Mouse (Mus musculus) forebrain, embryonic 15.5 days (tissue): ENCODE measurements at regions not wholly inside any gene's neighbourhood (a gene's known extent, or its start where the extent isn't known, plus 50 kb on each side); places are given as distances from the start of the nearest gene placed in this dataset.

ENCODE experiments used
- ATAC-seq: fragments of 200-750 bp; cut with Nextera tagmentation; replicated peaks from 2 replicates; pipeline ENCODE4 v1.8.0; 2017; ENCODE audit warnings: mild to moderate bottlenecking, moderate TSS enrichment, moderate library complexity
- H3K27ac ChIP-seq: fragments of 300-500 bp; sonication (generic); replicated peaks from 2 replicates; pipeline ENCODE4 v1.5.1; 2015; ENCODE audit warnings: mild to moderate bottlenecking, inconsistent platforms
- H3K27me3 ChIP-seq: fragments of 300-500 bp; sonication (generic); 2 replicates; pipeline ENCODE4 v1.6.1; 2015; ENCODE audit warnings: inconsistent platforms
- H3K36me3 ChIP-seq: fragments of 300-500 bp; sonication (generic); 2 replicates; pipeline ENCODE4 v1.6.1; 2015; ENCODE audit warnings: mild to moderate bottlenecking, inconsistent platforms
- H3K4me1 ChIP-seq: fragments of 300-500 bp; sonication (generic); 2 replicates; pipeline ENCODE4 v1.6.1; 2015; ENCODE audit warnings: inconsistent platforms
- H3K4me2 ChIP-seq: fragments of 300-500 bp; sonication (generic); replicated peaks from 2 replicates; pipeline ENCODE4 v1.6.1; 2015; ENCODE audit warnings: mild to moderate bottlenecking, inconsistent platforms
- H3K4me3 ChIP-seq: fragments of 300-500 bp; sonication (generic); 2 replicates; pipeline ENCODE4 v1.5.1; 2015; ENCODE audit warnings: mild to moderate bottlenecking, inconsistent platforms
- H3K9ac ChIP-seq: fragments of 300-500 bp; sonication (generic); replicated peaks from 2 replicates; pipeline ENCODE4 v1.6.1; 2015; ENCODE audit warnings: mild to moderate bottlenecking, inconsistent platforms
- H3K9me3 ChIP-seq: fragments of 300-500 bp; sonication (generic); 2 replicates; pipeline ENCODE4 v1.6.1; 2016; ENCODE audit warnings: inconsistent platforms
- WGBS: fragments of 180-500 bp; shearing (Covaris S2); methylation state at CpG from one replicate; pipeline ENCODE4 v1.1.7; 2015; ENCODE audit warnings: mixed read lengths; 5-methylcytosine and 5-hydroxymethylcytosine counted together

GRCm38 (mm10) chr16:39650616-39651015 lies 333.5 kb upstream of the Lsamp start:
- Histone ChIP-seq H3K4me3 (no peak overlapping the region), H3K4me1 (no peaks in the 10 kb centered on the region), H3K27me3 (no peaks in the 10 kb centered on the region), H3K27ac (no peak overlapping the region), H3K4me2 (no peak overlapping the region), H3K9ac (no peak overlapping the region), H3K36me3 (no peaks in the 10 kb centered on the region), H3K9me3 (no peaks in the 10 kb centered on the region)
- 76% methylated on average over 5 of the region's 5 CpGs for WGBS
- ATAC-seq = no peak

GRCm38 (mm10) chr16:39667905-39668304 lies 316.3 kb upstream of the Lsamp start:
- Histone ChIP-seq H3K36me3 (no peaks in the 10 kb centered on the region), H3K4me3 (no peak overlapping the region), H3K9ac (no peak overlapping the region), H3K4me1 (no peaks in the 10 kb centered on the region), H3K9me3 (no peaks in the 10 kb centered on the region), H3K27ac (no peak overlapping the region), H3K27me3 (no peaks in the 10 kb centered on the region), H3K4me2 (no peak overlapping the region)
- WGBS = 52% methylated on average over 1 of the region's 1 CpGs
- no peak for ATAC-seq

GRCm38 (mm10) chr16:39672096-39672985 lies 311.8 kb upstream of the Lsamp start:
- Histone ChIP-seq H3K4me1 (no peaks in the 10 kb centered on the region), H3K4me2 (no peak overlapping the region), H3K27me3 (no peaks in the 10 kb centered on the region), H3K36me3 (no peaks in the 10 kb centered on the region), H3K9me3 (no peaks in the 10 kb centered on the region), H3K9ac (no peak overlapping the region), H3K27ac (no peak overlapping the region), H3K4me3 (no peak overlapping the region)
- WGBS = 68% methylated on average over 5 of the region's 5 CpGs
- no peak for ATAC-seq

GRCm38 (mm10) chr16:39675775-39676174 lies 308.4 kb upstream of the Lsamp start:
- peak; percentile 73 for ATAC-seq
- Histone ChIP-seq H3K9ac (no peak overlapping the region), H3K27ac (no peak overlapping the region), H3K36me3 (no peaks in the 10 kb centered on the region), H3K4me3 (no peak overlapping the region), H3K4me2 (no peak overlapping the region), H3K4me1 (no peaks in the 10 kb centered on the region), H3K27me3 (no peaks in the 10 kb centered on the region), H3K9me3 (no peaks in the 10 kb centered on the region)
- WGBS = 52% methylated on average over 3 of the region's 3 CpGs

DNA sequence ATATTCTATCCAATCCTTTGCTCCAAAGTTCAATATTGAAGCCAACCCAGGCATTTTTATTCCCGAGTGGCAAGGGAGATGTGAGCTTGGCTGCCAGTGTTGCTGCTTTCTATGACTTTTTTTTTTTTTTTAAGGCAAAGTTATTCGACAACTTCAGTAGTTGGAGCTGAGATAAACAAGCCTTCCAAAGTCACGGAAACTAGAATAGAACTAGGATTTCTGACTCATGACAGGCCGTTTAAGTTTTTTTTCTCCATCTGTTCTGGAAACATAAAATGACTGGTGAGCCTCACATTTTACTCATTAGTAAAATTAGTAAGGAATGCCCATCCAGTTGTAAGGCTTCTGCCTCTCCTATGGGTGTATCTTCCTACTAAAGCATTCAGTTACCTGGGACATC lies 305.9 kb upstream of the Lsamp start:
- Histone ChIP-seq H3K4me1 (no peaks in the 10 kb centered on the region), H3K9me3 (no peaks in the 10 kb centered on the region), H3K36me3 (no peaks in the 10 kb centered on the region), H3K27ac (no peak overlapping the region), H3K27me3 (no peaks in the 10 kb centered on the region), H3K4me2 (no peak overlapping the region), H3K4me3 (no peak overlapping the region), H3K9ac (no peak overlapping the region)
- 80% methylated on average over 4 of the region's 4 CpGs for WGBS
- no peak for ATAC-seq

GRCm38 (mm10) chr16:39693061-39693460 lies 291.1 kb upstream of the Lsamp start:
- H3K9me3 ChIP-seq = no peaks in the 10 kb centered on the region
- no peak overlapping the region for H3K4me2 ChIP-seq
- no peaks in the 10 kb centered on the region for H3K36me3 ChIP-seq
- no peak overlapping the region for H3K4me3 ChIP-seq
- no peak for ATAC-seq
- H3K4me1 ChIP-seq = peaks cover 2% of the 10 kb centered on the region
- no peak overlapping the region for H3K9ac ChIP-seq
- no peak overlapping the region for H3K27ac ChIP-seq
- H3K27me3 ChIP-seq = no peaks in the 10 kb centered on the region
- 73% methylated on average over 2 of the region's 2 CpGs for WGBS

GRCm38 (mm10) chr16:39695855-39696254 lies 288.3 kb upstream of the Lsamp start:
- H3K27ac ChIP-seq = no peak overlapping the region
- H3K9ac ChIP-seq = no peak overlapping the region
- H3K27me3 ChIP-seq = no peaks in the 10 kb centered on the region
- ATAC-seq = no peak
- WGBS = 86% methylated on average over 1 of the region's 1 CpGs
- no peak overlapping the region for H3K4me2 ChIP-seq
- peaks cover 3% of the 10 kb centered on the region for H3K4me1 ChIP-seq
- no peak overlapping the region for H3K4me3 ChIP-seq
- no peaks in the 10 kb centered on the region for H3K9me3 ChIP-seq
- no peaks in the 10 kb centered on the region for H3K36me3 ChIP-seq

DNA sequence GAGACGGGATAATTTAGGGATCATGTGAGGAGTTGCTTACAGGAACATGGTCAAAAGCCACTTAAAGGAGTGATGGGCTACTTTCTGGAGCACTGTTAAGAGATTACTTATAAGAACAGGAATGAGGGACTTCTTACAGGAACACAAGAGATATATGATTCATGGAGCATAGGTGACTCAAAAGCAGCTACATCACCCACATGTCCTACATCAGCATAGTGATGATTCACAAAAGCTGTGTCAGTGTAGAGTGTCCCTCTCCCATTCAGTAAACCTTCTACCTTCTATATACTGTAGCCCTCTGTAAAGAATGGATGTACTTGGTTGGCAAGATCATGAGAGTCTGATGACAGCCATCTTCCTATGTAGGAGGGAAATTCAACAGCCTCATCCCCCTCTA lies 285.0 kb upstream of the Lsamp start:
- Histone ChIP-seq H3K36me3 (no peaks in the 10 kb centered on the region), H3K27ac (no peak overlapping the region), H3K9ac (no peak overlapping the region), H3K4me2 (no peak overlapping the region), H3K4me1 (peaks cover 3% of the 10 kb centered on the region), H3K27me3 (no peaks in the 10 kb centered on the region), H3K9me3 (no peaks in the 10 kb centered on the region), H3K4me3 (no peak overlapping the region)
- ATAC-seq = no peak
- 76% methylated on average over 1 of the region's 1 CpGs for WGBS

DNA sequence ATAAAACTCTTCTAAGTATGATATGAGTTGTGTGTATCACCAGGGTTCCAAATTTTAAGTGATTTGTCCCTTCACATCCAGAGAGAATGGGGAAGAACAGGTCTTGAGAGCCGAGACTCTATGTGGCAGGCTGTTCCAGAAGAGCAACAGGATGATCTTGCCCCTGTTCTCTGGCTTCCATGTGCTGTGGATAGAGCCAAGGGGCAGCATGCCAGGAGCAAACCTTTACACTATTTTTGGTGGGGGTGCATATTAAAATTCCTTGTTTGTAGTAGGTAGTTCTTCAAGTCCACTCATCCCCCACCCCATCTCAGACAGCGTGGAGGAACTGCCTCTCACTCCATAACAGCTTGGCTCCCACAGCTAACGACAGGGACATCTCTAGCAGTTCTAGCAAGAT lies 278.0 kb upstream of the Lsamp start:
- Histone ChIP-seq H3K36me3 (no peaks in the 10 kb centered on the region), H3K9ac (no peak overlapping the region), H3K9me3 (no peaks in the 10 kb centered on the region), H3K27ac (no peak overlapping the region), H3K27me3 (no peaks in the 10 kb centered on the region), H3K4me1 (no peaks in the 10 kb centered on the region), H3K4me2 (no peak overlapping the region), H3K4me3 (no peak overlapping the region)
- 78% methylated on average over 3 of the region's 3 CpGs for WGBS
- no peak for ATAC-seq

GRCm38 (mm10) chr16:39709387-39710039 lies 274.6 kb upstream of the Lsamp start:
- no peak for ATAC-seq
- Histone ChIP-seq H3K4me2 (no peak overlapping the region), H3K9ac (no peak overlapping the region), H3K27ac (no peak overlapping the region), H3K4me1 (no peaks in the 10 kb centered on the region), H3K36me3 (no peaks in the 10 kb centered on the region), H3K4me3 (no peak overlapping the region), H3K9me3 (no peaks in the 10 kb centered on the region), H3K27me3 (no peaks in the 10 kb centered on the region)
- 60% methylated on average over 10 of the region's 10 CpGs for WGBS

GRCm38 (mm10) chr16:39727586-39727985 lies 256.6 kb upstream of the Lsamp start:
- no peaks in the 10 kb centered on the region for H3K36me3 ChIP-seq
- no peak overlapping the region for H3K9ac ChIP-seq
- WGBS = 77% methylated on average over 4 of the region's 4 CpGs
- no peak overlapping the region for H3K27ac ChIP-seq
- no peaks in the 10 kb centered on the region for H3K9me3 ChIP-seq
- H3K4me2 ChIP-seq = no peak overlapping the region
- ATAC-seq = no peak
- no peaks in the 10 kb centered on the region for H3K27me3 ChIP-seq
- no peak overlapping the region for H3K4me3 ChIP-seq
- 0 out of 2 replicates have a peak, but pooled peaks cover 3% of the 10 kb centered on the region for H3K4me1 ChIP-seq

GRCm38 (mm10) chr16:39746041-39746736 lies 238.0 kb upstream of the Lsamp start:
- Histone ChIP-seq H3K4me1 (no peaks in the 10 kb centered on the region), H3K9me3 (no peaks in the 10 kb centered on the region), H3K27ac (no peak overlapping the region), H3K9ac (no peak overlapping the region), H3K4me3 (no peak overlapping the region), H3K4me2 (no peak overlapping the region), H3K36me3 (no peaks in the 10 kb centered on the region), H3K27me3 (no peaks in the 10 kb centered on the region)
- WGBS = 69% methylated on average over 5 of the region's 5 CpGs
- no peak for ATAC-seq
